Mouse (Mus musculus): ENCODE measurements around the gene Rpl3.

- TF ChIP-seq CTCF (IDR thresholded peaks at IDR 0.05; ENCODE audit: borderline replicate concordance, extremely low read depth, insufficient read depth, insufficient read length) = no peak
- no peak for TF ChIP-seq POLR2A (IDR thresholded peaks at IDR 0.05; ENCODE audit: borderline replicate concordance, extremely low read depth, insufficient read depth, insufficient read length, poor library complexity, severe bottlenecking)
These were observed 39.0 kb upstream of the Rpl3 start for GRCm38 (mm10) chr15:80130689-80131088.

Data from brain, embryonic 14.5 days (tissue).